Mouse (Mus musculus): ENCODE measurements at regions not wholly inside any gene's neighbourhood (a gene's known extent, or its start where the extent isn't known, plus 50 kb on each side); places are given as distances from the start of the nearest gene placed in this dataset.

DNA sequence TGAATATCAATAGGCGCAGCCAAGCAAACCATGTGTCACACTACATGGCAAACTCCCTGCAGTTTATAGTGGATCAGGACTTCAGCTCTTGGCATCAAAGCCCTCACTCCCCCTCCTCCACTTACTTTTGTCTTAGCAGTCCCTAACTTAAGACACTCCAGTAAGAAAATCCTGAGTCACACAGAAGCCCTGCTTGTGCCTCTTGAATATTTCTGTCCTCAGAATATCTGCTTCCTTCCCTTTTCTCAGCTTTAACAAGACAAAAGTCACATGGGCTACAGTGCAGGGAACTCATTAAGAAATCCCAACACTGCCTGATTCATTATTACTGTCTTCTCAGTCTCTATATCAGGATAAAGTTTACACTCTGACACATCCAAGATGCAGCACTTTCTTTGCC is 191.7 kb upstream of the Crbn start:
- no peak for TF ChIP-seq MYOG (IDR thresholded peaks at IDR 0.05; ENCODE audit: control insufficient read depth, extremely low read depth, insufficient read length)
- no peak for TF ChIP-seq MYOD1 (IDR thresholded peaks at IDR 0.05; ENCODE audit: control insufficient read depth, insufficient read length, low read depth)
- no peak for TF ChIP-seq CTCF (IDR thresholded peaks at IDR 0.05; ENCODE audit: control insufficient read depth, insufficient read depth, insufficient read length)
- TF ChIP-seq MAX (IDR thresholded peaks at IDR 0.05) = no peak
- no peak for TF ChIP-seq CEBPB (IDR thresholded peaks at IDR 0.05; ENCODE audit: low read depth)
- TF ChIP-seq USF1 (IDR thresholded peaks at IDR 0.05; ENCODE audit: low read depth) = no peak
- no peak for TF ChIP-seq FOSL1 (IDR thresholded peaks at IDR 0.05; ENCODE audit: insufficient read depth, low read length, poor library complexity, severe bottlenecking)

Data from C2C12 (cell line).